Mouse (Mus musculus): Measurements from ENCODE around the gene Ttll8.

Ttll8 gene

GRCm38 (mm10) chr15:88954368-88955072, at the start of gene Ttll8:
Gene Ttll8, minus strand, starts transcription at chr15:88954418.
- DNase-seq: peak; percentile 31 to 34

DNA sequence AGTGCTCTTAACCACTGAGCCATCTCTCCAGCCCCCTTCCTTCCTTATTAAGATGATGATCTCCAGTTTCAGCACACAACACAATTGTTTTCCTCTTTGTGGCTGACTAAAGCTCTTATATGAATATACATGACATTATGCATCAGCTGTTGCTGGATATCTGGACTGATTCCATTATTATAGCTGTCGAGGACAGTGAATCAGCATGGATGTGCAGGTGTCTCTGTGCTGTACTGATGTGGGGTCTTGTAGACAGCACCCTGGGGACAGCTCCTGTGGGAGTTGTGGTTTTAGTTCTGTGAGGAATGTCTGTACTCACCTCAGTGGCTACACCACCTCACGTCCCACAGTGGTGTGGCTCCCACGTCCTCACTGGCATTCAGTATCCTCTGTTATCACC, 47.0 kb upstream of the Ttll8 start:
- DNase-seq: no peak

DNA sequence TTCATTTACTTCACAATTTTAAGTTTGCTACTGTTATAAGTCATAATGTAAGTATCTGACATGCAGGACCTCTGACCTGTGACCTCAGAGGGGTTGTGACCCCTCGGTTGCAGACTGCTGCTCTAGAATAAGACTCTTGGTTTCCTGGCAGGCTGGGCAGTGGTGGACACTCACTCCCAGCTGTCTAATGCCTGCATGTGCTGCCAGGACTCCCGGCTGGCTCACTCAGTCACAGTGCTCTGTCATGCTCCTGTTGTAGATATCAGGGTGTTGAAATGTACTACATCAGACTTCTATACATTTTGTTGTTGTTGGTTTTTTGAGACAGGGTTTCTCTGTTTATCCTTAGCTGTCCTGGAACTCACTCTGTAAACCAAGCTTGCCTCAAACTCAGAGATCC, 46.1 kb upstream of the Ttll8 start:
- DNase-seq: no peak

GRCm38 (mm10) chr15:88999124-88999523, 44.9 kb upstream of the Ttll8 start:
- peak; percentile 35 to 54 for DNase-seq

DNA sequence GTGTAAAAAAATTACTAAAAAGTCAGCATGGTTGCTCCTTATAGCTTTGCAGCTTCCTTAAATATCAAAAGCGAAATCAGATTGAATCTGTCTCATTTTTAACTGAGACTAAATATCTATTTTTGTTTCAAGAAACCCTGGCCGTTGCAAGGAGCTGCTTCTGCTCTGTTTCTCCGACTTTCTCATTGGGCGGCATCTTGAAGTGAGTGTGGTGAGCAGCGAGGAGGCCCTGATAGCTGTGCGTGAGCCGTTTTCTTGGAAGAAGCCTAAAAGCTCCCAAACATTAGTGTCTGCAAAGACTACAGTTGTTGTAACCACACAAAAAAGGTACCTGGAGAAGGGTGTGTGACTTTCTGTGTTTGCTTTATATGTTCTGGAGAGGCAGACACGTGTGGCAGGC, 44.4 kb upstream of the Ttll8 start:
- no peak for DNase-seq

DNA sequence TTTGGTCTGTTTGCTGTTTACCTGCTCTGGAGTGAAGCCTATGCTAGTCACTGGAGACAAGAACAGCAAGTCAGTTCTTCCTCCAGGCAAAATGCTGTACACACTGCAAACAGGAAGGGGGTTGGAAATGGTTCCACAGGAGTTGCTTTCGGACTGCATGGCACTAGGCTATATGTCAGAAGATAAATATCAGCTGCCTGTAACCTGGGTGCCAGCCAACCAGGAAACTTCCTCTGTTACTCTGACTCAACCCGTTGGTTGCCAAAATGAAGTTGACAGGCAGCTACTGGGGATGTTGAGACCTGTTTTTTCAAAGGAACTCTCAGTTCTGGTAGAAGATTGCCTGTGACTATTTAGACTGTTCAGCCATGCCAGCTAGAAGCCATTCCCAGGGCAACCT, 35.0 kb upstream of the Ttll8 start:
- no peak for DNase-seq

DNA sequence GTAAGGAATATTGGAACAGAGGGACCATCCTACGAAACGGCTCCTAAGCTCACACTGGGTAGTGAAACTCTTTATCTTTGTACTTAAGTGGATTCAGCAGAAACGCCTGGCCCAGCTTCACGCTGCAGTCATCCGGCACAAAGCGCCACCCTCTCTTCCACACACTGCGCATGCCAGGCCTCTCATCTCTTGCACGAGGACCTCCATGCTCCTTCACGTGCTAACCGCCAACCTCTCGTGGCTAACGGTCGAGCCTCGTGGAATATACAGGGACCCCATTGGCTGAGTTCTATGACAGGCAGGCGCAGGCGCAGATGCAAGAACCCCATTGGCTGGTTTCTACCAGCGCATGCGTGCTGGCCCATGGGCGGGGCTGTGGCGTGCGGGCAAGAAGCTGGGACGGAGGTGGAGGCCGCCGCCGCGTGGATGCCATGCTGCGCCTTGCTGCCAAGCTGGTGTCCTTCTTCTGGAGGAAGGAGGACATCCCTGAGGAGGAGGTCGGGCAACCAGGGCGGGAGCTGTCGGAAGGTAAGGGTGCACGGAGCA, 28.4 kb upstream of the Ttll8 start, which contains the start of gene Mov10l1:
Mov10l1 (plus strand) TSS at position 376 of the 546 bp plus-strand sequence.
- no peak for DNase-seq

- DNase-seq: no peak
Measured at GRCm38 (mm10) chr15:88979138-88979446, 24.9 kb upstream of the Ttll8 start.

- DNase-seq: peak; percentile 31 to 53
Measured at GRCm38 (mm10) chr15:88978281-88979137, 24.3 kb upstream of the Ttll8 start, which contains the start of gene Mlc1. Gene Mlc1, minus strand, starts transcription at chr15:88979007.

DNA sequence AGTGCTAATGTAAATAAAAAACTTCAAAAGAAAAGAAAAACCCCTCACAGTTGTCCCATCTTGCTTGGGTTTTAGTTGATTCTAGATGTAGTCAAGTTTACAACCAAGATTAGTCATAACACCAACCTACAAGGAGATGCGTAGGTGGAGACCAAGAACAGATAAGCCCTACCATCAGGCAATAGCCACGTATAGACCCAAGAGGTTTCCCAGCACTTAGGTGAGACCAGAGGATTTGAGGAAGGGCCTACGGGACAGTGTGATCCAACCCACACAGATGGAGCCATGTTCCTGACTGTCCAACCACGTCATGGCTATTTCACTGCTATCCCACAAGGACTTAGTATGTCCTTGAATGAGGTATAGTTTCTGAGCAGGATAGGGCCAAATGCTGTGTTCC, 18.1 kb upstream of the Ttll8 start:
- no peak for DNase-seq

GRCm38 (mm10) chr15:88964070-88964578, 9.9 kb upstream of the Ttll8 start:
- DNase-seq: no peak

GRCm38 (mm10) chr15:88957522-88957921, 3.3 kb upstream of the Ttll8 start:
- no peak for DNase-seq

DNA sequence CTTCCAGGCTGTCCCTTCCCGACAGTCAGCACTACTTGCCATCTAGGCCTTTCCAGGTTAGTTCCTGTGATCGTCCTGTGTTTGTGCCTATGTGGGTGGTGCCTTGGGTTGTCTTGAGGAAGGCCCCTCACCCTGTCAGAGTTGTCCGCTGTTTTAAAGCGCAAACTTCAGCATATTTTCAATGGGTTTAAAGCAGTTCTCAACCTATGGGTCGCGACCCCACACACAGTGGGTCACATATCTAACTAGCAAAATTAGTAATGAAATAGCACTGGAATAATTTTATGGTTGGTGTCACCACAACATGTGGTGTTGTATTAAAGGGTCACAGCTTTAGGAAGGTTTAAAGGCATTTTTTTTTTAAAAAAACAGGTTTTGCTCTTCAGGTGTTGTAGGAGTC, 1.1 kb upstream of the Ttll8 start:
- DNase-seq: no peak

DNA sequence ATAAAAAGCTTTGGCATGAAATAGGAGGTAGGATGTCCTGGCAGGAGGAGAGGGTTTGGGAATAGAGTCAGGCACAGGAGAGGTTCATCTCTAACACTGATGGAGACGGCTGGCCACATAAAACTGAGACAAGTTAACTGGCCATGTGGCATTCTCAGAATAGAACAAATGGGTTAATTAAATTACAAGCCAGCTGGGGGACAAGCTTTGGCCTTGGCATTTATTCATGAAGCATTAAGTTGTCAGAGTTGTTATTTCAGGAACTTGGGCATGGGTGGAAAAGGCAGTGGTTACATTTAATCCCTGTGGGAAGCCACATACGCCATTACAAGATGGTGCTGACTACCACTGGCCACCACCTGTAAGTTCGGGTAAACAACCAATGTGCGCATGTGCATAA, 3.0 kb downstream of the Ttll8 start:
- DNase-seq: peak in 1 of 2 experiments; percentile 19

DNA sequence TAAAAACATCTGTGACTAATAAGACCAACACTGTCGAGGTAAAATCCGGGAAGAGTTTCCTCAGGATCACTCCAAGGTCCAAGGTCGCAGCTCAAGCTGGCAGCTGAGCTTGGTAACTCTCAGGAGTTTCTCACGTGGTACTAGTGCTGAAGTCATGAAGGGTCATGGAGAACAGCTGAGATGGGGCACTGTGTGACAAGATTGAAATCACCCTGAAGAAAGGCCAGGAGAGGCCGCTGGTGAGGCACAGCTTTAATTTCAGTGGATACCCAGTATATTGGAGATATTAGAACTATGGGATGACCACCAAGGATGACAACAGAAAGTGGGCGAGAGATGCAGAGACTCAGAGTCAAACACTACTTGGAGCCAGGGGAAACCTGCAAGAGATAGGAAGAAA, 7.4 kb downstream of the Ttll8 start:
- no peak for DNase-seq

DNA sequence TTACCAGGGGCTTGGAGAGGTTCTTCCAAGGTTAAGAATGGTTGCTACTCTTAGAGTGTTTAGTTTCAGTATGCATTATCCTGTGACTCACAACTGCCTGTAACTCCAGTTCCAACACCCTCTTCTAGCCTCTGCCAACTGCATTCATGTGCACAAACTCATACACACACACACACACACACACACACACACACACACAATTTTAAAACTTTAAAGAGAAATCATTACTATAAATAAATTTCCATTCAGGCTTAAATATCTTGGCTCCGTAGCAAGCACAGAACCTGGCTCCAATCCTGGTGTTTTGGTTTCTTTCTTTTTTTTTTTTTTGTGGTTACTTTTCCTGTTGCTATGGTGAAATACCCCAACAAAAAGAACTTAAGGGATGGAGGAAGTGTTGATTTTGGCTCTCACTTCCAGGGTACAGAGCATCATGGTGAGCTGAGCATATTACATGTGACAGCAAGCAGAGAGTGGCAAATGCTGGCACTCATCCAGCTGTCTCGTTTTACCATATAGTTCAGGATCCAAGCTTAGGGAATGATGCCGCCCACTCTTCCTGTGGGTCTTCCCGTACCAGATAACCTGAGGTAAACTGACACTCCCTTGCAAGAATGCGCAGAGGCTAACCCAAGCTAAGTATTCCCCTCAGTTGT, 10.2 kb downstream of the Ttll8 start:
- DNase-seq: peak; percentile 41 to 42

DNA sequence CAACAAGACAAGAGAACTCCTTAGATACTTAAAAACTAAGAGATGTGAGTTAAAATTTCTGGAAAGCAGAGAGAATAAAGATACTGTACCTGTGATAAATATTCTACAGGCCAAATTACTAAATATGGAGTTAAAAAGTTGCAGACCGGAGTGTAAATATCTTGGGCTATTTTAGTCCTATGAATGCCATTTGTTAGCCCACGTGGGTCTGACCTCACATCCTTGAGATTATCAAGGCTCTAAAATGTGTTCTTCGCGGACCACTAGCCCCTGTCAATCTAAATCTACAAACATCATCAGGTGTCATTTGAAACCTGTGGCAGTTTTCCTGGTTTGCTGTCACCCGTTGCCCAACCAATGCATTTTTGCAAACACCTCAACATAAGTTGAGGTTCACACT, 11.4 kb downstream of the Ttll8 start:
- no peak for DNase-seq

DNA sequence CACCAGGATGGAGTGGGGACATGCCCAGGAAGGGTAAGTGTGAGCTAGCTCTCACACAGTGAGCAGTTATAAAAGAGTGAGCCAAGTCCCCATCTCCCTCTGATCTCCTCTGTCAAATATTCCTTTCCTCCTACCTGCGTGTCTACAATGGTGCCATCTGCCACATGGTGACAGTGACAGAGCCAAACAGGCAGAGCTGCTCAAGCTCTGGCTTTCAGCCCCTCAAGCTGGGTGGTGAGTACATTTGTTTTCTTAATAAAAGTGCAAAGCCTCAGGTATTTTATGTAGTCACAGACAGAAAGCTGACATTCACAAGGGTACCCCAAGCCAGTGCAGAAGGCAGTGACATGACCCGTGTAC, 16.9 kb downstream of the Ttll8 start:
- DNase-seq: peak in 1 of 2 experiments; percentile 45

DNA sequence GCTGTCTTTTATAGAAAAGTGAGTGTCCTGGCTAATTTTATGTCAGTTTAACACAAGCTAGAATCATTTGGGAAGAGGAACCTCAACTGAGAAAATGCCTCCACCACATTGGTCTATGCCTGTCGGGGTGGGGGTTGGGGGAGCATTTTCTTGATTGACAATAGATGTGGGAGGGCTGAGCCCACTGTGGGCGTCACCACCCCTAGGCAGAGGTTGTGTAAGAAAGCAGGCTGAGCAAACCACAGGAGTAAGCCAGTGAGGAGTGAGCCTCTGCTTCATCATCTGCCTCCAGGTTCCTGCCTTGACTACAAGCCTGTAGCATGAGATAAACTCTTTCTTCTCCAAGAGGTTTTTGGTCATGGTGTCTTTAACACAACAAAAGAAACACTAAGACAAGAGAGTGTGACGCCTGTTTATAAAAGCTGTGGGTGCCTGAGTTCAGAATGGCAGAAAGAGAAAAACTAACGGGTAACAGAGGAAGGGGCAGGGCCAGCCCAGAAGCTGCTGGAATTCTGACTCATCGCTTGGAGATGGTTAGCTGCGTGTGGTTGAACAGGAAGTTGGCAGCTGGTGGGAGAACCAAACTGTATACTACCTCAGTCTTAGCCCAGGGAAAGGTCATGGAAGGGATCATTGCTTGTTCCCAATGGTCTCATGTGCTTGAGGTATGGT, 17.5 kb downstream of the Ttll8 start:
- peak in 1 of 2 experiments; percentile 25 for DNase-seq

DNA sequence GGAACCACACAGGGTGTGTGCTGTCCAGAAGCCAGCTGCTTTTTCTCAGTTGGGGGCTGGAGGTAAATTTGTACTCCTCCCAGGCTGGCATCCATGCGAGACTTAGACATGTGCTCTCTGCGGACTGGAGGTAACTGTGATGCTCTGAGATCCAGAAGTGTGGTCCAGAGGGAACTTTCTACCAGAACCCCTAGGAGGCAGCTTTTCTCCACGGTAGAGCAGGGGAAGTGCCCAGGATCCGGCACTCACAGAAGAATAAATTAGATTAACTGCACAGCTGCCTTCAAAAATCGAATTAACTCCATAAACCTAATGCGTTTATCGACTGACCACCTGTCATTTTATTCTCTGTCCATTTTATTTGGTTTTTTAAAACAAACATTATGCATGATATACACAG, 20.1 kb downstream of the Ttll8 start:
- DNase-seq: peak in 1 of 2 experiments; percentile 15

DNA sequence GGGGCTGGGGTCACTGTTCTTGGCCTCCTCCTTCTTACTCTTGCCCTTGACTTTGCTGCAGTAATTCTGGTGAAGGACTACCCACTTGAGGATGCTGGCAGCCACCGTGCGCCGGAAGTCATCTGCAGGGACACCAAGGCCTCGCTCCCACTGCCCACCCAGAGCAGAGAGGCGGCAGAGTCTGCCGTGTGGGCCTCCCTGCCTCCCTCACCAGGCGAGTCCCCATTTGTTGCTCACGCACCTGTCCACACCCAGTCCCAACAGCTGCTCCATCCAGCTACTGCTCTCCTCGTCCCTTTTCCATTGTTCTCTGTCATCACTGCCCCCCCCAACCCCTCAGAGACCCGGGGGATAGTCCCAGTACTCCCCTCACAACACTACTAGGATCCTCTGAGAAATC, 21.6 kb downstream of the Ttll8 start:
- DNase-seq: no peak

DNA sequence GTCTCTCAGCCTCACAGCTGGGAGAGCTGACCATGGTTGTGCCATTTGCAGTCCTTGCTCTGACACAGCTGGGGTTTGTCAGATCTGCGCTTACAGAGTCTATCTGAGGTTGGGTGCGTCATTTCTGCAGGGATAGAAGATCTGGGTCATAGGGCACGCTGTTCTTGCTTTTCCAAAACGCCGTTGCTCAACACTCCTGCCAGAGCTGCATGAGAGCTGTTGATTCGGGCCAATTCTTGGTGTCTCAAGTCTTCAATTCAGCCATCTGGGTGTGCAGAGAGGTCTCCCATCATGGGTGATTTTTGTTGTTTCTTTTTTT, 32.3 kb downstream of the Ttll8 start:
- no peak for DNase-seq
